Mouse (Mus musculus): ENCODE measurements at regions not wholly inside any gene's neighbourhood (a gene's known extent, or its start where the extent isn't known, plus 50 kb on each side); places are given as distances from the start of the nearest gene placed in this dataset.
"Not testable (repeated sequence)": the region's sequence is repeated elsewhere in the genome, so short reads cannot be mapped to it uniquely, and the experiment has no call there.

DNA sequence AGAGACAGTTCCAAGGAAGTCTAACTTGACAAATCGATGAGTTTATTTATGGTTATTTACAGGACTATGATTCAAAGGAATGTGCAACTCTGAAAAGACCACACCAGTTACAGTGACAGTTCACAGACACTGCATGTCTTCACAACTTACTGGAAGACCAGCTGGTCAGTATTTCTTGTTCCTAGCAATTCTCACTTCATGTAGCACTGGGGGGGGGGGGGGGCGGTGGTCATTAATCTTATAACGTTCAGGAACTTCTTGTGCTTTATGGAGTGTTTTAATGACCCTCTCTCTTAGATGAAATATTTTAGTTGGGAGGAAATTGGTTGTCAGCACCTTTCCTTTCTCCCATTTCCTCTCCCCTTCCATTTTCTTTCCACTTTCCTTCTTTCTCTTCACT lies 1752.1 kb upstream of the Cntnap5a start:
- Histone ChIP-seq H3K36me3 (ENCODE audit: control insufficient read depth, insufficient read depth) (no peaks in the 10 kb centered on the region), H3K79me2 (ENCODE audit: control insufficient read depth, insufficient read depth) (no peaks in the 10 kb centered on the region), H3K27me3 (ENCODE audit: control insufficient read depth, insufficient read depth, insufficient read length) (no peaks in the 10 kb centered on the region), H3K4me3 (ENCODE audit: insufficient read depth, poor library complexity, severe bottlenecking) (no peak overlapping the region), H3K79me3 (ENCODE audit: low read depth) (no peaks in the 10 kb centered on the region), H3ac (ENCODE audit: control insufficient read depth, insufficient read length, low read depth) (no peak overlapping the region)
- TF ChIP-seq FOSL1 (IDR thresholded peaks at IDR 0.05; ENCODE audit: insufficient read depth, low read length, poor library complexity, severe bottlenecking) (no peak), CEBPB (IDR thresholded peaks at IDR 0.05; ENCODE audit: low read depth) (no peak), USF1 (IDR thresholded peaks at IDR 0.05; ENCODE audit: low read depth) (no peak), MYOD1 (IDR thresholded peaks at IDR 0.05; ENCODE audit: control insufficient read depth, insufficient read length, low read depth) (no peak), MYOG (IDR thresholded peaks at IDR 0.05; ENCODE audit: control insufficient read depth, extremely low read depth, insufficient read length) (no peak), CTCF (IDR thresholded peaks at IDR 0.05; ENCODE audit: control insufficient read depth, insufficient read depth, insufficient read length) (no peak), MAX (IDR thresholded peaks at IDR 0.05) (no peak)

DNA sequence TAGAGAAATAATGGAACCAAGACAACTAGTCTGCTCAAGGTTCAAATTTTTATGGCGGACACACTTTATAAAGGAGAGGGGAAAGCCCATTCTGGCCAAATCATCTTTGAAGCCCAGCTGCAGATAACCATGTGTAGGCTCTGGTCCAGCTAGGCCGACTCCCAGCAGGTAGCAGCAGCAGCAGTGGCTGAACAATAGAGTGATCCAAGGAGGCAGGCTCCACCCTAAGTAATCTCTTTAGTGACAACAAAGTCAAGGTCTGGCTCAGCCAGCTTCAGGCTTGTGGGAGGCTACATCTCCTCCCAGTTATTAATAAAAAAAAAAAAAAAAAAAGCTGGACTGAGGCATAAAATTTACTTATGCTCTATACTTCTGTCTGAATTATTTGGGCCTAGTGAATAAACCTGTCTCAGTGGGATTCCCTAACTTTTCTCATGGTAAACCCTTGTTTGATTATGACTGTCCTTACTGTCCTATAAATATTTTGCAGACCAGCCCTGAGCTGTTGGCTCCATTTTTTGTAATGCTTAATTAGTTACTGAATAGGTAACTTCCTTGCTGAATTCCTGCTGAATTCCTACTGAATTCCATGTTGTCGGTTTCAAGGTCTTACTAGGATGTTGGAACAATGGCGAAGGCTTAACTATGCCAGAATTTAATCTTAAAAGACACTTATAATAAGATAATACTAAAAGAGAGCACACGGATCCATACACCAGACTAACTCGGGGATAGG lies 1726.4 kb upstream of the Cntnap5a start:
- Histone ChIP-seq H3ac (ENCODE audit: control insufficient read depth, insufficient read length, low read depth) (no peak overlapping the region), H3K79me3 (ENCODE audit: low read depth) (no peaks in the 10 kb centered on the region)
- no peak for TF ChIP-seq MAX (IDR thresholded peaks at IDR 0.05)
- no peak for TF ChIP-seq CTCF (IDR thresholded peaks at IDR 0.05; ENCODE audit: control insufficient read depth, insufficient read depth, insufficient read length)
- TF ChIP-seq FOSL1 (IDR thresholded peaks at IDR 0.05; ENCODE audit: insufficient read depth, low read length, poor library complexity, severe bottlenecking): no peak

GRCm38 (mm10) chr1:113959267-113959666 lies 1725.3 kb upstream of the Cntnap5a start:
- H3K79me3 ChIP-seq (ENCODE audit: low read depth); H3K4me3 ChIP-seq (ENCODE audit: insufficient read depth, poor library complexity, severe bottlenecking); H3K36me3 ChIP-seq (ENCODE audit: control insufficient read depth, insufficient read depth); H3ac ChIP-seq (ENCODE audit: control insufficient read depth, insufficient read length, low read depth); H3K27me3 ChIP-seq (ENCODE audit: control insufficient read depth, insufficient read depth, insufficient read length); H3K79me2 ChIP-seq (ENCODE audit: control insufficient read depth, insufficient read depth): not testable (repeated sequence)

More for the DNA sequence above, 1726.4 kb upstream of the Cntnap5a start:
- Histone ChIP-seq H3K79me2 (ENCODE audit: control insufficient read depth, insufficient read depth) (no peaks in the 10 kb centered on the region), H3K36me3 (ENCODE audit: control insufficient read depth, insufficient read depth) (no peaks in the 10 kb centered on the region), H3K4me3 (ENCODE audit: insufficient read depth, poor library complexity, severe bottlenecking) (no peak overlapping the region), H3K27me3 (ENCODE audit: control insufficient read depth, insufficient read depth, insufficient read length) (no peaks in the 10 kb centered on the region)

DNA sequence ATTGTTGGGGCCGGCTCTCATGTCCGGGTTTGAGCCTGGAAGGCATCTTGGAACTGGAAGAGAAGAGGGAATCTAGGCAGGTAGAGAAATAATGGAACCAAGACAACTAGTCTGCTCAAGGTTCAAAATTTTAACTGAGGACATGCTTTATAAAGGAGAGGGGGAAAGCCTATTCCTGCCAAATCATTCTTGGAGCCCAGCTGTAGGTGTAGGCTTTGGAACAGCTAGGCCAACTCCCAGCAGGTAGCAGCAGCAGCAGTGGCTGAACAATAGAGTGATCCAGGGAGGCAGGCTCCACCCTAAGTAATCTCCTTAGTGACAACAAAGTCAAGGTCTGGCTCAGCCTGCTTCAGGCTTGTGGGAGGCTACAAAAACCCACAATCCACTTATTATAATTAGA lies 1720.6 kb upstream of the Cntnap5a start:
- not testable (repeated sequence) for H3K36me3 ChIP-seq (ENCODE audit: control insufficient read depth, insufficient read depth); H3K79me3 ChIP-seq (ENCODE audit: low read depth); H3K27me3 ChIP-seq (ENCODE audit: control insufficient read depth, insufficient read depth, insufficient read length); H3K79me2 ChIP-seq (ENCODE audit: control insufficient read depth, insufficient read depth); H3K4me3 ChIP-seq (ENCODE audit: insufficient read depth, poor library complexity, severe bottlenecking); H3ac ChIP-seq (ENCODE audit: control insufficient read depth, insufficient read length, low read depth)

GRCm38 (mm10) chr1:113964431-113964830 lies 1720.1 kb upstream of the Cntnap5a start:
- no peaks in the 10 kb centered on the region for H3K36me3 ChIP-seq (ENCODE audit: control insufficient read depth, insufficient read depth)
- H3K4me3 ChIP-seq (ENCODE audit: insufficient read depth, poor library complexity, severe bottlenecking): no peak overlapping the region
- no peak for TF ChIP-seq USF1 (IDR thresholded peaks at IDR 0.05; ENCODE audit: low read depth)
- TF ChIP-seq MAX (IDR thresholded peaks at IDR 0.05): no peak
- TF ChIP-seq CEBPB (IDR thresholded peaks at IDR 0.05; ENCODE audit: low read depth): no peak
- TF ChIP-seq FOSL1 (IDR thresholded peaks at IDR 0.05; ENCODE audit: insufficient read depth, low read length, poor library complexity, severe bottlenecking): no peak
- no peak for TF ChIP-seq MYOG (IDR thresholded peaks at IDR 0.05; ENCODE audit: control insufficient read depth, extremely low read depth, insufficient read length)
- TF ChIP-seq MYOD1 (IDR thresholded peaks at IDR 0.05; ENCODE audit: control insufficient read depth, insufficient read length, low read depth): no peak
- no peak for TF ChIP-seq CTCF (IDR thresholded peaks at IDR 0.05; ENCODE audit: control insufficient read depth, insufficient read depth, insufficient read length)
- H3K79me2 ChIP-seq (ENCODE audit: control insufficient read depth, insufficient read depth): no peaks in the 10 kb centered on the region
- no peaks in the 10 kb centered on the region for H3K27me3 ChIP-seq (ENCODE audit: control insufficient read depth, insufficient read depth, insufficient read length)
- no peak overlapping the region for H3ac ChIP-seq (ENCODE audit: control insufficient read depth, insufficient read length, low read depth)
- no peaks in the 10 kb centered on the region for H3K79me3 ChIP-seq (ENCODE audit: low read depth)

- TF ChIP-seq MYOD1 (IDR thresholded peaks at IDR 0.05; ENCODE audit: control insufficient read depth, insufficient read length, low read depth) (no peak), USF1 (IDR thresholded peaks at IDR 0.05; ENCODE audit: low read depth) (no peak), FOSL1 (IDR thresholded peaks at IDR 0.05; ENCODE audit: insufficient read depth, low read length, poor library complexity, severe bottlenecking) (no peak), CEBPB (IDR thresholded peaks at IDR 0.05; ENCODE audit: low read depth) (no peak), MAX (IDR thresholded peaks at IDR 0.05) (no peak), CTCF (IDR thresholded peaks at IDR 0.05; ENCODE audit: control insufficient read depth, insufficient read depth, insufficient read length) (no peak), MYOG (IDR thresholded peaks at IDR 0.05; ENCODE audit: control insufficient read depth, extremely low read depth, insufficient read length) (no peak)
- H3K36me3 ChIP-seq (ENCODE audit: control insufficient read depth, insufficient read depth): no peaks in the 10 kb centered on the region
- H3K27me3 ChIP-seq (ENCODE audit: control insufficient read depth, insufficient read depth, insufficient read length): no peaks in the 10 kb centered on the region
- no peaks in the 10 kb centered on the region for H3K79me3 ChIP-seq (ENCODE audit: low read depth)
- no peaks in the 10 kb centered on the region for H3K79me2 ChIP-seq (ENCODE audit: control insufficient read depth, insufficient read depth)
- no peak overlapping the region for H3K4me3 ChIP-seq (ENCODE audit: insufficient read depth, poor library complexity, severe bottlenecking)
- no peak overlapping the region for H3ac ChIP-seq (ENCODE audit: control insufficient read depth, insufficient read length, low read depth)
Measured at GRCm38 (mm10) chr1:113970617-113971016, 1713.9 kb upstream of the Cntnap5a start.
